Mouse (Mus musculus) macrophage (primary cell): ENCODE results near the gene Olfr183. TPM values are rescaled to one million over a fixed set of nuclear protein-coding genes. Genes with fewer than 3 reads are reported as not detected.
"Not testable (repeated sequence)": the region's sequence is repeated elsewhere in the genome, so short reads cannot be mapped to it uniquely, and the experiment has no call there.

Source experiments
- H3K27ac ChIP-seq: fragments of 350-480 bp; formaldehyde crosslinking; 2 replicates; pipeline ENCODE4 v1.9.0; 2021
- H3K36me3 ChIP-seq: fragments of 350-480 bp; formaldehyde crosslinking; 2 replicates; pipeline ENCODE4 v1.9.0; 2021; ENCODE audit errors: inconsistent target
- H3K4me3 ChIP-seq: fragments of 350-480 bp; formaldehyde crosslinking; 2 replicates; pipeline ENCODE4 v1.9.0; 2021; ENCODE audit errors: inconsistent target
- H3K79me2 ChIP-seq: fragments of 350-480 bp; formaldehyde crosslinking; 2 replicates; pipeline ENCODE4 v1.9.0; 2021; ENCODE audit errors: inconsistent target
- WGBS: methylation state at CpG from one replicate; pipeline ENCODE4 v1.1.7; 2026; ENCODE audit warnings: inconsistent platforms; ENCODE audit not compliant: missing documents; 5-methylcytosine and 5-hydroxymethylcytosine counted together
- polyA plus RNA-seq: library from polyadenylated mRNA; stranded (reverse); fragments of 250-400 nt; gene quantifications from 3 replicates; pipeline ENCODE4 v1.2.4, GENCODE M21; 2018; ENCODE audit warnings: inconsistent platforms
- total RNA-seq, 78 experiments: library from RNA; depleted of rRNA; stranded (reverse); fragments of 250-400 nt; gene quantifications; 1 replicate in 9 of 78; 2 replicates in 24 of 78; 3 replicates in 43 of 78; 4 replicates in 2 of 78; pipeline ENCODE4 v1.2.4; 2018; ENCODE audit warnings: inconsistent platforms in 56 of 78

Gene Olfr183
- total RNA-seq (2018; cell fraction: chromatin; rRNA removed): not detected
- total RNA-seq (2018; cell fraction: cytosol; rRNA removed): not detected
- not detected for total RNA-seq (2018; cell fraction: nucleus; rRNA removed)
- polyA plus RNA-seq: not detected in 3 replicates

DNA sequence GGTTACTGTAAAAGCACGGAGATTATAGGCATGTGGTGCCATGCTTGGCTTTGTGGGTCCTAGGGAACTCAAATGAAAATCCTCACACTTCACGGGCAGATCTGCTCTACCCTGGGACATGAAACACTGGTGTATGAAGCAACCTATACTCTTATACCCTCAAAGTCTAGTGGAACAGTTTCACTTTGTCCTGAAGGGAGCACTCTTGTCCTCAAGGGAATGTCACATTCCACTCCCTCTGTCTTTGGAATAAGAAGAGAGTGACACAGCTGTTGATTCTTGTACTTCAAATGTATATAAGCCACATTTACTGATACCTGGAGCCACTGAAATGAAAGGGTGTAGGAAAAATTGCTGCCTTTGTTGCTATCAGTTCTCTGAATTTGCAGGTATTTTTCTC, at the start of gene Olfr183:
Gene Olfr183, plus strand, starts transcription at position 301 of the 400 bp plus-strand sequence.
- Histone ChIP-seq H3K36me3 (no peaks in the 10 kb centered on the region), H3K27ac (no peak within 1 kb of the TSS), H3K4me3 (no peak within 1 kb of the TSS), H3K79me2 (no peaks in the 10 kb centered on the region)
- WGBS: 75% methylated on average over 2 of the region's 2 CpGs

DNA sequence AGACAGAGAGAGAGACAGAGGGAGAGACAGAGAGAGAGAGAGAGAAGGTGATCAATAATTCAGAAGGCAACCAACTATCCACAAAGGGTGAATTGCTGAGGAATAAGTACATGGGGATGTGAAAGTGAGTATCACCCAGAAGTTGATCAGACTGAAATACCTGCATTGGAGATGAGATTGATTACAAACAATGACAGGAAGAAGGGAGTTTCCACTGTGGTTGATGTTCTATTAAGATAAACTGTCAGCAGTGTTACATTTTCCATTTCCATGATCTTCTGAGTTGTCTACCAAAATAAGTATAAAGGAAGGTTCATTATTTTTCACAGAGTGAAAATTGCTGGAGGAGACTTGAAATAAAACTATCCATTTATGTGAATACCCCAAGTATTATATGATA, 12.0 kb downstream of the Olfr183 start:
- no peak overlapping the region for H3K4me3 ChIP-seq
- no peak overlapping the region for H3K27ac ChIP-seq
- no peaks in the 10 kb centered on the region for H3K79me2 ChIP-seq
- no peaks in the 10 kb centered on the region for H3K36me3 ChIP-seq

DNA sequence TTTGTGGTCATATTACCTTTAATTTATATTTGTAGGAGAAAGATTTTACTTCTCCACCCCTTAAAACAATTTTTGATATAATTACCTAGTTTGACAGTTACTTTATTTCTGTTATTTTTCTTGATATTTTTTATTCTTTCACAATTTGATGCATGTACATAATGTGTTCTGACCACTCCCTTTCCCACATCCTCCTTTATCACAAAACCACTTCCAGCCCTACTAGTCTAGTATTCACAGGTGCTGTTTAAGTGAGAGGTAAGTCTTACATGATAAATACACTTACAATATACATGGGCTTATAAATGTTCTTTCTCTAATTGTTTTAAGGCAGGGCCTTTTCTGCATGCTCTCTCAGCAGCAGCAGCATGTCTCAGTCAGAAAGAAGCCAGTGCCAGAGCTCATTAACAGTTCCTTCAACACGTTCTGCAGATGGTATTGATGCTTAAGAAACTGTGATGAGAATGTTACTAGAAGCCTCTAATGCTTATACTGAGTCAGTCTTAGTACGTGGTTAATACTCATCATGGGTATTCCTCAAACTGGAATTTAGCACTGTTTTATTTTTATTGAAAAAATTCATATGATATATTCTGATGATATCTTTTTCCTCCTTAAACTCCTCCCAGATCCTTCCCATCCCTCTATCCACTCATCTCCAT, 18.3 kb downstream of the Olfr183 start:
- H3K4me3 ChIP-seq: no peak overlapping the region
- H3K27ac ChIP-seq: no peak overlapping the region
- WGBS: 61% methylated on average over 2 of the region's 2 CpGs
- H3K79me2 ChIP-seq: no peaks in the 10 kb centered on the region
- H3K36me3 ChIP-seq: no peaks in the 10 kb centered on the region

DNA sequence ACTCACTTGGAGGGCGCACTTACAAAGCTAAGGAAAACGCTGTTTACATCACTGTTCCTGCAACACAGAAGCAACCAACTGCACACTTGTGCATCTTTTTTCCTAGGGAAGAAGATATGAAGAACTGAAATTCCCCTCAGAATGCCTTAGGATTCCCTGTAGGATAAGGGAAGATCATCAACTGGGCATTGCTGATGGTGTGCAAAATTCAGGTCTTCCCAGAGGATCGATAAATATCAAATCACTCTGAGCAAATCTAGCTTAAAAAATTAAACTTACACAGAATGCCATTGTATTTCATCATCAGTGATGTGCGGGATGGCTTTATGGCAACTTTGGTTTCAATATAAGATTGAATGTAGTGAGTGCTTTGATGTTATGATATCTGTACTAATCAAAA, 35.0 kb downstream of the Olfr183 start, which contains the start of gene Olfr186:
Gene Olfr186, minus strand, starts transcription at position 101 of the 400 bp plus-strand sequence.
- no peak within 1 kb of the TSS for H3K4me3 ChIP-seq
- no peaks in the 10 kb centered on the region for H3K79me2 ChIP-seq
- H3K36me3 ChIP-seq: no peaks in the 10 kb centered on the region
- 92% methylated on average over 4 of the region's 4 CpGs for WGBS
- H3K27ac ChIP-seq: no peak within 1 kb of the TSS

DNA sequence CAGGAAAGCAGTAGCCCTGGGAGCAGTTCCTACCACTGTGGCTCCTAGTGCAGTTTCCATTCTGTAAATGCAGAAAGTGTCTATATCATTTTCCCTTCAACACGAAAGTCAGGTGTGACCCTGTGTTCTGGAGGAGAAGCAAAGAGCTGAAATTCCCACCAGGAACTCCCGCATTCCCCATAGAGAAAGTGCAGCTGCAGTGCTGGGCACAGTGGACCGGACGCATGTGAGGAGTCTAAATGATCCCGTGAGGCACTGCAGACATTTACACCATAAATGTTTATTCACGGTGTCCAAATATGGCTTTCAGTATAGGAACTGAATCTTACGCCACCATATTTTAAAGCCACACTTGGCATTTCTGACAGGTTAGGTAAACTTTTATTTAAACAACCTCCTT, 44.6 kb downstream of the Olfr183 start, which contains the start of gene Olfr187:
Gene Olfr187, minus strand, starts transcription at position 58 of the 400 bp plus-strand sequence.
- Histone ChIP-seq H3K79me2 (no peaks in the 10 kb centered on the region), H3K27ac (no peak within 1 kb of the TSS), H3K4me3 (no peak within 1 kb of the TSS), H3K36me3 (no peaks in the 10 kb centered on the region)
- WGBS: 91% methylated on average over 7 of the region's 7 CpGs

DNA sequence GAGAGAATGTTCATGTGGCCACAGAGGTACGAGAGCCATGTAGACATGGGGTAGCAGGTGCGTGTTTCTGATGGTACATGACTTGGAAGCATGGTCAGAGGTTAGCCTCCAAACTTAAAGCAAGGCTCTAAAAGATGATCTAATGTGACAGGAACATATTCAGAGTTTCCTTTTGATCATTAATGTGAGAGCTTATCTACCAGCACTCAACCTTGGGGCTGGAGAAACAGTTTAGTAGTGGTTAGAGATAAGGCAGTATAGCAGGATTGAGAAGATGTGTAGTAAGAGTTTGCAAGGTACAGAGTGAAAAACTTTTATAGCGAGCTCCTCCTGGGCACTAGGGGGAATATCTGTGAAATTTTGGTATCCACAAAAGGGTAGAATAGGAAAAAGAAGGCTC, 50.7 kb downstream of the Olfr183 start:
- H3K79me2 ChIP-seq: no peaks in the 10 kb centered on the region
- no peak overlapping the region for H3K27ac ChIP-seq
- WGBS: 77% methylated on average over 3 of the region's 3 CpGs
- H3K36me3 ChIP-seq: no peaks in the 10 kb centered on the region
- H3K4me3 ChIP-seq: no peak overlapping the region

DNA sequence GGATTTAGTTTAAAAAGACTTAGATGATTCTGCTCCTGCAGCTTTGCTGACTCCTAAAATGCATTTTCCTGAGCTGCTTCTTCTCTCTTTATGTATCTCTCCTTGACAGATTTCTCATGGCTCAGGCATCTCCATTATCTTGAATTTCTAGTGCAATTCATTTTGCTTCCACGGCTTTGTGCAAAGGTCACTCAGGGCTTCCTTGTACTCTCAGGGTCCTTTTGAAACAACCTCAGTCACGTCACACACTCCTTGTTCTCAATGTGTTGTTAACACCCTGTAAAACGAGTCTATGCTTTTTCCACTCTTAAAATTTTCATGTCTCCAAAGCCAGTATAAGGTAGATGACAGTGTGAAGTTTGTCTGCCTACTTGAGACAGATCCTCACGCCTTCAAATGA, 52.4 kb downstream of the Olfr183 start:
- H3K4me3 ChIP-seq: no peak overlapping the region
- H3K27ac ChIP-seq: no peak overlapping the region
- WGBS: 72% methylated on average over 4 of the region's 4 CpGs
- no peaks in the 10 kb centered on the region for H3K36me3 ChIP-seq
- no peaks in the 10 kb centered on the region for H3K79me2 ChIP-seq

DNA sequence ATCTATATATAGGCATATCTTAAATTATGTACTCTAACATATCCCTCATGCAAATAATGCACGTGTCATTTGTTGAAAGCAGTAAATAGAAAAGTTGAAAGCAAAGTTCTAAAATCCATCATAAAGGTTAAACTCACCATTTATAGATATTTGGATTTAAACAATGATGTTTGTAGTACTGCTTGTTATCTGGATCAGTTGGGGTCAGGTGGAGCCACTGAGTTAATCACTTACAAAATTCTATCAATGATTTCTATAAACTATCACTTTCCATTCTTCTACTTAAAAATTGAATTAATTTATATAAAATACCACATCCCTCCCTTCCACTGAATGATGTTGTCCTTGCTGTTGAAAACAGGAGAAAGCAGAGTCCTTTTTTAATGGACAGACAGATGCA, 53.7 kb downstream of the Olfr183 start:
- Histone ChIP-seq H3K4me3 (no peak overlapping the region), H3K27ac (no peak overlapping the region), H3K36me3 (no peaks in the 10 kb centered on the region), H3K79me2 (no peaks in the 10 kb centered on the region)
- WGBS: 75% methylated on average over 1 of the region's 1 CpGs

DNA sequence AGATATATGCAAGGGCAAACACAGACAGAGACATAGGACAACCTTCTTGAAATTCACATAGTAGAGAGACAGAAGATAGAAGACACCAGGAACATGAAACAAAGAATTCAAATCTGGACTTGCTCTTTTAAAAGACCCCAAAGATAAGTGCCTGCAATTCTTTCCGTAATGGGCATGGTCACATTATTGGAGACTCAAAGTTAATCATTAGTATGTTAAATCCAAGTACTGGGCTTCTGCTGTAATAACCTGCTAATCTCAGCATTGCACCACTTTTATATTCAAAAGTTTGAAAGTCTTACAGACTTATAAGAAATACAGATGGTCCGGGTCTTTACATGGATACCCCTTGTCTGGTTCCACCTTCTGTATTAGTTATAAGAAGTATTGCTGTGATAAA, 54.1 kb downstream of the Olfr183 start:
- H3K79me2 ChIP-seq, H3K4me3 ChIP-seq, H3K27ac ChIP-seq, H3K36me3 ChIP-seq: not testable (repeated sequence)
- WGBS: 85% methylated on average over 2 of the region's 2 CpGs

Other genes with a start within 250 kb of the Olfr183 start
- gene Olfr172, start 232.2 kb upstream of the Olfr183 start, polyA plus RNA-seq: not detected in 3 replicates
- not detected in 3 replicates for gene Olfr173, start 195.1 kb upstream of the Olfr183 start, polyA plus RNA-seq
- not detected in 3 replicates for gene Olfr175-ps1, start 168.6 kb upstream of the Olfr183 start, polyA plus RNA-seq
- not detected in 3 replicates for gene Olfr177, start 120.6 kb upstream of the Olfr183 start, polyA plus RNA-seq
- gene Olfr178, start 103.3 kb upstream of the Olfr183 start, polyA plus RNA-seq: not detected in 3 replicates
- gene Olfr181, start 66.6 kb upstream of the Olfr183 start, polyA plus RNA-seq: not detected in 3 replicates
- gene Olfr180, start 66.0 kb upstream of the Olfr183 start, polyA plus RNA-seq: not detected in 3 replicates
- gene Olfr186, start 34.9 kb downstream of the Olfr183 start, polyA plus RNA-seq: not detected in 3 replicates
- gene Olfr187, start 44.4 kb downstream of the Olfr183 start, polyA plus RNA-seq: not detected in 3 replicates
- gene Olfr190, start 82.6 kb downstream of the Olfr183 start, polyA plus RNA-seq: not detected in 3 replicates
- not detected in 3 replicates for gene Olfr191, start 94.5 kb downstream of the Olfr183 start, polyA plus RNA-seq
- not detected in 3 replicates for gene Olfr193, start 116.5 kb downstream of the Olfr183 start, polyA plus RNA-seq
- gene Olfr194, start 125.7 kb downstream of the Olfr183 start, polyA plus RNA-seq: not detected in 3 replicates
- not detected in 3 replicates for gene Olfr195, start 151.7 kb downstream of the Olfr183 start, polyA plus RNA-seq
- not detected in 3 replicates for gene Olfr196, start 175.1 kb downstream of the Olfr183 start, polyA plus RNA-seq
- not detected in 3 replicates for gene Olfr198, start 208.2 kb downstream of the Olfr183 start, polyA plus RNA-seq
- not detected in 3 replicates for gene Olfr199, start 224.4 kb downstream of the Olfr183 start, polyA plus RNA-seq